Mouse (Mus musculus): Measurements from ENCODE around the gene Metap2. TPM values are rescaled to one million over a fixed set of nuclear protein-coding genes. Genes with fewer than 3 reads are reported as not detected.
A peak's percentile ranks its signal among the peaks of the same experiment; 100 is the strongest.

The Metap2 gene
- polyA plus RNA-seq, 1 experiment from 2014 or later = 201 TPM

DNA sequence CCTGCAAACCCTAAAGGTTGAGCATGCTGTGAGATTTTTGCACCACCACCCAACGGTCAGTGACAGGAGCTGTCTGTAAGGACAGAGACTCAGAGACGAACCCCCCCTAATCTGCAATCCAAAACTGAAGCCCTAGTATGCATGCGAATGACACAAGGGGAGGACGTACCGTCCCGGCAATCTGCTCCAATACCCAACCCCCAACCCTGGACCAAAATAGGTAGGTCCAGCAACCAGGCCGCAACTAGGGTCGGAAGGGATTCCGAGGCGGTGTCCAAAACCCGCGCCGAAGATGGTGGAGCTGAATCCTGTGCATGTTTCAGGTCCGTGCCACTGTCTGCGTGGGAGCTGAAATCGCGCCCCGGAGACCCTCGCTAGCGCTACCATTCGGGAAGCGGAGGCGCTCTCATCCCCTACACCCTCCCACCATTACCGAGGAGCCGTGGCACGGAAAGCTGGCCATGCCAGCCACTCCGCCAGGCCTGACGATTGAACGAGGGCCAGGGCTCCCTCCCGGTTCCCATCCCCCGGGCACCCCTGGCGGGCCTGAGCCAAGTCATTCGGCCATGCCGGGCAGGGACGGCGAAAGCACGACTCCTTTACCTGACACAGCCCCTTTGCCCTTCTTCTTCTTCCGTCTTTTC, 7.8 kb downstream of the Metap2 start:
- peak overlapping the region; percentile 89 for H3K27ac ChIP-seq
- peak overlapping the region; percentile 95 for H3K9ac ChIP-seq
- under 1% methylated on average over 38 of the region's 38 CpGs for WGBS
- H3K4me3 ChIP-seq = peak overlapping the region; percentile 96
- no peaks in the 10 kb centered on the region for H3K27me3 ChIP-seq
- H3K4me2 ChIP-seq (replicated peaks) = peak overlapping the region; percentile 80
- H3K36me3 ChIP-seq = peaks cover 27% of the 10 kb centered on the region
- peaks cover 7% of the 10 kb centered on the region for H3K4me1 ChIP-seq
- ATAC-seq (ENCODE audit: insufficient number of reproducible peaks, insufficient read depth, low FRiP score, low TSS enrichment) = peak; percentile 65
- no peaks in the 10 kb centered on the region for H3K9me3 ChIP-seq

DNA sequence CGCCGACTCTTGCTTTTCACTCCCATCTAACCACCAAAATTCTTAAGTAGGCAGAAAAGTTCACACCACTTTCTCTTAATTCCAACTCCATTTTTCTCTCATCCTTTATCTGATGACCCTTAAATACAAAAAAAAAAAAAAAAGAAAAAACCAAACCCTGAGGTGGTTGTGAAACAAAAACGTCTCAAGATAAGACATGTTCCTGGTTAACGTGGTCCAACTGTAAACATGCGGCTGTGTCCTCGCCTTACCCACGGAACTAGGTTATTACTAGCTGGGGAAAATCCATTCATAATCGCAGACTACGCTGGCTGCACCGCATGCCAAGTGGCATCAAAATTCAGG, 8.3 kb downstream of the Metap2 start:
- Histone ChIP-seq H3K4me1 (peaks cover 7% of the 10 kb centered on the region), H3K27ac (peak overlapping the region; percentile 89; the same call in 1 of the 2 replicates), H3K27me3 (no peaks in the 10 kb centered on the region), H3K4me2 (replicated peaks) (peak overlapping the region; percentile 80), H3K4me3 (peak overlapping the region; percentile 96), H3K36me3 (peaks cover 32% of the 10 kb centered on the region), H3K9me3 (no peaks in the 10 kb centered on the region), H3K9ac (peak overlapping the region; percentile 95)
- 18% methylated on average over 10 of the region's 10 CpGs for WGBS
- ATAC-seq (ENCODE audit: insufficient number of reproducible peaks, insufficient read depth, low FRiP score, low TSS enrichment) = no peak

DNA sequence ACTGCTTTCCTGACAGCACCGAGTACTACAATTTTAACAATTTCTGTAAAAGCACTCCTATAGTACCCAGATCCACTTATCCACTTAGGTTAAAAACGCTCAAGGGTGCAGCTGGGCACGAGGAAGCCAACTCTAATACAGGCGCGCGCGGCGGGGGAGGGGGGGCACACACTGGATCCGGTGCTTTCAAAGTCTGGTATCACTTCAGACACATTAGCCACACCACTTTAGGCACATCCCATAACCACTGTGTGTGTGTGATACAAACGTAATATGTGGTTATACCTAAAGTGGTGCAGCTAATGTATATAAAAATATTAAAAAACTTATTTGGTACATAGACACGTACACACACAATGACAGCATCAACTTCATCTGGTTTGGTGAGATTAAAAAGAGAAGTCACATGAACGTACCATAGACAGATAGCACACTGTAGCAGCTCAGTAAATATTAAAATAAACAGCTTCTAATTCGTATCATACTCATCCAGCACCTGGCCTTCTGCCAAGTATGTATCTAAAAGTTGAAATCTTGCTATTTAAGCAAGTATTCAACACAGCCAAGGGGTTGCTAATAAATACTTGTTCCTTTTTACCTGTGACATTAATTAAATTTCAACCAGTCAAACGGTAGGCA, 10.9 kb downstream of the Metap2 start:
- no peak overlapping the region for H3K4me2 ChIP-seq (replicated peaks)
- H3K4me1 ChIP-seq = peaks cover 7% of the 10 kb centered on the region
- no peaks in the 10 kb centered on the region for H3K27me3 ChIP-seq
- peaks cover 40% of the 10 kb centered on the region for H3K36me3 ChIP-seq
- no peaks in the 10 kb centered on the region for H3K9me3 ChIP-seq
- WGBS = 89% methylated on average over 14 of the region's 14 CpGs
- ATAC-seq (ENCODE audit: insufficient number of reproducible peaks, insufficient read depth, low FRiP score, low TSS enrichment) = no peak
- no peak overlapping the region for H3K27ac ChIP-seq
- H3K4me3 ChIP-seq = no peak overlapping the region
- no peak overlapping the region for H3K9ac ChIP-seq

DNA sequence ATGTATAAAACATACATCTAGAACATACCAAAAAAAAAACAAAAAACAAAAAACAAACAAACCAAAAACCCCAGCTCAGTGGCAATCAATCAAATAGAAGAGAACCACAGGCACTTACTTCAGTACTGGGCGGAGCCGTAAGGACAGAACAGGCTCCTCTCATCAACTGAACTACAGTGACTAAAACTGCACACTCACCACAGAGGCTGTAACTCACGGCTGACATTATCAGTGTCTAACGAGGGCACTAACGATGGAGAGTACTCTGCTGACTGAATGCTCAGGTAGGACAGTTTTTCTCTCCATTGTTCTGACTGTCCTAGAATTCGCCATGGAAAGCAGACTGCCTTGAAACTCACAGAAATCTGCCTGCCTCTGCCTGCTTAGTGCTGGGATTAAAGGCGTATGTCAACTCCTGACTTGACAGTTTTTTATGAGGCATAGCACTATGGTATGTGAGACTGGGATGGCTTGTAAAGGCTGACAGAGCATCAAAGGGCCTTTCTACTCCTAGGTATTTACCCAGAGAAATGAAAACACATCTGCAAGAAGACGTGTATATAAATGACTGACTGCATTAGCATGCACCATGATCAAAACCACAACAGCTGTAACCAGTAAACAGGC, 14.0 kb downstream of the Metap2 start:
- Histone ChIP-seq H3K27ac (no peak overlapping the region), H3K4me2 (replicated peaks) (no peak overlapping the region), H3K9me3 (no peaks in the 10 kb centered on the region), H3K27me3 (no peaks in the 10 kb centered on the region), H3K4me3 (no peak overlapping the region), H3K4me1 (peaks cover under 1% of the 10 kb centered on the region), H3K9ac (no peak overlapping the region), H3K36me3 (peaks cover 55% of the 10 kb centered on the region)
- ATAC-seq (ENCODE audit: insufficient number of reproducible peaks, insufficient read depth, low FRiP score, low TSS enrichment) = no peak
- 86% methylated on average over 8 of the region's 8 CpGs for WGBS

DNA sequence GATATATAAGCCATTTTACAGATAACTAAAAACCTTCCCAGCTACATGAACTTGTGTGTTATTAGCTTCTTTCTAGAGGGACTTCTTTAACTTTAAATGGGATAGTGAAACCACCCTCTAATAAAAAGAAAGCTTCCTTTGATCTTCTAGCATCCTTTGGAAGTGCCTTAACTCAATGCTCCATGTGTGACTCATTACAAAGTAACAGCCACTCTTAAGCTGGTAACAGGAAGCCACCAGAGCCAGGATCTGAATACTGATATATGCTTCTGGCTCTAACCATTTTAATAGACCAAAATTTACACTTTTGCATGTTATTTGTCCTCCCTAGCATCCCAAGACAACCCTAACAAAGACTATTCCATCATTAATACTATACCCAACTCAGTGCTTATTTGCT, 15.0 kb downstream of the Metap2 start:
- H3K9me3 ChIP-seq = no peaks in the 10 kb centered on the region
- no peak overlapping the region for H3K4me3 ChIP-seq
- H3K27me3 ChIP-seq = no peaks in the 10 kb centered on the region
- H3K36me3 ChIP-seq = peaks cover 54% of the 10 kb centered on the region
- no peak for ATAC-seq (ENCODE audit: insufficient number of reproducible peaks, insufficient read depth, low FRiP score, low TSS enrichment)
- H3K9ac ChIP-seq = no peak overlapping the region
- no peak overlapping the region for H3K27ac ChIP-seq
- no peaks in the 10 kb centered on the region for H3K4me1 ChIP-seq
- H3K4me2 ChIP-seq (replicated peaks) = no peak overlapping the region

DNA sequence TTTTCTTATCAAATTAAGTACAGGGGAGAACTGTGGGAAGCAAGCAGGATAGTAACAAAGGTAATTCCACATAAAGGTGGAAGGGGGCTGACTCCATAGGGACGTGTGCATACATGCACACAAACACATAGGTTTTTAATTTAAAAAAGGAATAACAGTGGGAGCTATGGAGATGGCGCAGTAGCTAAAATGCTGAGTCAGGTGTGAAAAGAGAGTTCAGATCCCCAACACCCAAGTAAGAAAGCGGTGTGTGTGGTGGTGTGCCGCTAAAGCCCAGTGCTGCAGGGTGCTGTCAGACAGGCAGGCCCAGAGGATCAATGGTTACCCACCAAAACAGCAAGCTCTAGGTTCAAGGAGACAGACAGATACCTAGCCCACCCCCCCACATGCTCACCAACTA, 18.2 kb downstream of the Metap2 start:
- Histone ChIP-seq H3K4me3 (no peak overlapping the region), H3K27me3 (no peaks in the 10 kb centered on the region), H3K4me1 (no peaks in the 10 kb centered on the region), H3K9ac (no peak overlapping the region), H3K27ac (no peak overlapping the region), H3K9me3 (no peaks in the 10 kb centered on the region), H3K36me3 (peaks cover 41% of the 10 kb centered on the region), H3K4me2 (replicated peaks) (no peak overlapping the region)
- WGBS = 92% methylated on average over 4 of the region's 4 CpGs
- ATAC-seq (ENCODE audit: insufficient number of reproducible peaks, insufficient read depth, low FRiP score, low TSS enrichment) = no peak

DNA sequence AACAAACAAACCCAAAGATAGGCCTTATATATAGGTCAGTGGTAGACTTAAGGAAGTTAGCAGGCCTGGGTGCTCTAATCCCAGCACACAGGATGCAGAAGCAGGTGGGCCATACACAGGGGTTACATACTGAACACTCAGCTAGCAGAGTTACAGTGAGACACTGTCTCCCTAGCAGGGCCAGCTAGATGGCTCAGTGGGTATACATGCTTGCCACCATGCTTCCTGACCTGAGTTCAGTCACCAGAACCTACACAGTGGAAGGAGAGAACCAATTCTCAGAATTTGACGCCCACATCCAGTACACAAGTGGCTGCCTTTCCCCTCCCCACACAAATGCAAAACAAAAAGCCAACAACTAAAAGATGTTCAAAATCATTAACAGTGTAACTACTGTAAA, 20.1 kb downstream of the Metap2 start:
- Histone ChIP-seq H3K9me3 (no peaks in the 10 kb centered on the region), H3K4me3 (no peak overlapping the region), H3K4me1 (no peaks in the 10 kb centered on the region), H3K27ac (no peak overlapping the region), H3K4me2 (replicated peaks) (no peak overlapping the region), H3K36me3 (peaks cover 33% of the 10 kb centered on the region), H3K27me3 (no peaks in the 10 kb centered on the region), H3K9ac (no peak overlapping the region)
- no peak for ATAC-seq (ENCODE audit: insufficient number of reproducible peaks, insufficient read depth, low FRiP score, low TSS enrichment)
- 86% methylated on average over 1 of the region's 1 CpGs for WGBS

DNA sequence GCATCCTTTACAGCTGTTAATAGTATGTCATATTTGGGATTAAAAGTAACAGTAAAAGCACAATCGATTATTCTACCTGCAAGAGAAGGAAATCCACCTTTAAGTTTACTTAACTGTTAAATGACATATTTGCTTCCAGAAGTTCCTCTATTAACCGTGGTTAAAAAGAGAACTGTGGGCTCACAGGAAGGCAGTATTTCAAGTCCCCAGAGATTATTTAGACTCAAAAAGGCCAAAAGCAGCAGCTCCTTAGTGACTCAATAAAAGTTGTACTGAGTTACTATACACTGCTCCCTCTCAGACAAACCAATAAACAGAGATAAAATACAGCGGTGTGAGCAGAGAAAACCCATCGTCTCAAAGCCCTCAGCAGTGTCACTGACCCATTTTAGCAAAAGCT, 28.0 kb downstream of the Metap2 start:
- no peak overlapping the region for H3K27ac ChIP-seq
- no peaks in the 10 kb centered on the region for H3K4me1 ChIP-seq
- H3K4me3 ChIP-seq = no peak overlapping the region
- H3K4me2 ChIP-seq (replicated peaks) = no peak overlapping the region
- no peaks in the 10 kb centered on the region for H3K27me3 ChIP-seq
- 86% methylated on average over 4 of the region's 4 CpGs for WGBS
- H3K36me3 ChIP-seq = peaks cover 61% of the 10 kb centered on the region
- no peak for ATAC-seq (ENCODE audit: insufficient number of reproducible peaks, insufficient read depth, low FRiP score, low TSS enrichment)
- no peak overlapping the region for H3K9ac ChIP-seq
- no peaks in the 10 kb centered on the region for H3K9me3 ChIP-seq

DNA sequence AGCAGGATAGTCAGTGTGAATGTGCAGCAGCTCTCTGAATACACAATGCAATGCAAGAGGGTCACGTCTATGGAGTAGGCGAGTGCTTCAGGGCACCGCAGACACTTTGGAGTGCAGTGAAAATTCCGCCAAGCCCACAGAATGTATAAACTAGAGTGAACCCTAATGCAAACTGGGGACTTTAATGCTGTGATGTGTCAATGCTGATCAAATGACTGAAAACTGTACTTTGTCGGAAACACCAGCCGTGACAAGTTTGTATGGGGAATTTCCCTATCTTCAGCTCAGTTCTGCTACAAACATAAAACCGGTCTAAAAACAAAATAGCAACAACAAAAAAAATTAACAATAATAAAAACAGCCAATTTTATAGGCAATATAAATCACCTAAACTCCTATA, 28.5 kb downstream of the Metap2 start:
- Histone ChIP-seq H3K4me1 (no peaks in the 10 kb centered on the region), H3K9ac (no peak overlapping the region), H3K4me2 (replicated peaks) (no peak overlapping the region), H3K9me3 (no peaks in the 10 kb centered on the region), H3K27ac (no peak overlapping the region), H3K4me3 (no peak overlapping the region), H3K27me3 (no peaks in the 10 kb centered on the region), H3K36me3 (peaks cover 61% of the 10 kb centered on the region)
- WGBS = 92% methylated on average over 7 of the region's 7 CpGs
- no peak for ATAC-seq (ENCODE audit: insufficient number of reproducible peaks, insufficient read depth, low FRiP score, low TSS enrichment)

DNA sequence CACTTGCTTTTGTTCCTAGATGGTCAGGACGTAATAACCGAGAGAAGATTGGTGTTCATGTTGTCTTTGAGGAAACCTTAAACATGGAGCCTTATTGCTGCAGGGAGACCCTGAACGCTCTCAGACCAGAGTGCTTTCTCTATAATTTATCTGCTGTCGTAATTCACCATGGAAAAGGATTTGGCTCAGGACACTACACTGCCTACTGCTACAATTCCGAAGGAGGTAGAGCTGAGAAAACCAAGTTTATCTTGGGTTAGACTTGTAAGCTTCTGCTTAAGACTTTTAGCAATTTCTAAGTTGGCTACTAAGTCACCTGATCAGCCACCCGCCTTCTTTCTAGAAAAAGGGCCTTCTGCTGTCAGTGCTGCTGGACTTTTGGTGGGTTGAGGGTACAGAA, 40.8 kb downstream of the Metap2 start:
- ATAC-seq (ENCODE audit: insufficient number of reproducible peaks, insufficient read depth, low FRiP score, low TSS enrichment) = no peak
- H3K9me3 ChIP-seq = no peaks in the 10 kb centered on the region
- H3K36me3 ChIP-seq = peaks cover 14% of the 10 kb centered on the region
- no peak overlapping the region for H3K9ac ChIP-seq
- 94% methylated on average over 6 of the region's 6 CpGs for WGBS
- no peak overlapping the region for H3K4me3 ChIP-seq
- no peaks in the 10 kb centered on the region for H3K27me3 ChIP-seq
- no peaks in the 10 kb centered on the region for H3K4me1 ChIP-seq
- no peak overlapping the region for H3K27ac ChIP-seq
- no peak overlapping the region for H3K4me2 ChIP-seq (replicated peaks)

DNA sequence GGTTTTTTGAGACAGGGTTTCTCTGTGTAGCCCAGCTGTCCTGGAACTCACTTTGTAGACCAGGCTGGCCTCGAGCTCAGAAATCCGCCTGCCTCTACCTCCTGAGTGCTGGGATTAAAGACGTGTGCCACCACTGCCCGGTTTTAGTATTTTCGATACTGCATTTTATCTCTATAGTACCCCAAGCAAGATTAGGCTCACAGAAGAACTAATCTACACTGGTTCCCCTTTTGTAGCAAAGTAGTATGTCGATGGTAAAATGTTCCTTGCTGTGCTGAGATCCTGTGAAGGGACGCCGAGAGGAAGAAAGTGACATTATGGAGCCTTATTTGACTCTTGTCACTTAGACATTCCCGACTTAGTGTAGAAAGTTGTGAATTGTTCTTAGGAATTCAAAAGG, 41.8 kb downstream of the Metap2 start:
- Histone ChIP-seq H3K36me3 (peaks cover 6% of the 10 kb centered on the region), H3K9ac (no peak overlapping the region), H3K4me3 (no peak overlapping the region), H3K9me3 (no peaks in the 10 kb centered on the region), H3K27ac (no peak overlapping the region), H3K4me2 (replicated peaks) (no peak overlapping the region), H3K27me3 (no peaks in the 10 kb centered on the region), H3K4me1 (no peaks in the 10 kb centered on the region)
- WGBS = 92% methylated on average over 9 of the region's 9 CpGs
- ATAC-seq (ENCODE audit: insufficient number of reproducible peaks, insufficient read depth, low FRiP score, low TSS enrichment) = no peak

DNA sequence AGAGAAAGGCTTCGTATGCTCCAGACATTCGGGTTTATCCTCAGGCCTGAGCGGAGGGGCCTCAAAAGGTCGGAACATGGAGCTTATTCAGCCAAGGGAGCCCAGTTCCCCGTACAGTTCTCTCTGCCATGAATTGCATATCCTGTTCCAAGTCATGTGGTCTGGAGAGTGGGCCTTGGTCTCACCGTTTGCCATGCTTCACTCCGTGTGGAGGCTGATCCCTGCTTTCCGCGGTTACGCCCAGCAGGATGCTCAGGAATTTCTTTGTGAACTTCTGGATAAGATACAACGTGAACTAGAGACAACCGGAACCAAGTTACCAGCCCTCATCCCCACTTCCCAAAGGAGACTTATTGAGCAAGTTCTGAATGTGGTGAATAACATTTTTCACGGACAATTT, 50.2 kb downstream of the Metap2 start:
- no peak overlapping the region for H3K9ac ChIP-seq
- H3K27me3 ChIP-seq = no peaks in the 10 kb centered on the region
- no peaks in the 10 kb centered on the region; the same call in 1 of the 2 replicates for H3K9me3 ChIP-seq
- peaks cover 5% of the 10 kb centered on the region; the same call in 1 of the 2 replicates for H3K36me3 ChIP-seq
- H3K4me1 ChIP-seq = no peaks in the 10 kb centered on the region
- no peak overlapping the region for H3K4me3 ChIP-seq
- no peak overlapping the region for H3K4me2 ChIP-seq (replicated peaks)
- ATAC-seq (ENCODE audit: insufficient number of reproducible peaks, insufficient read depth, low FRiP score, low TSS enrichment) = no peak
- H3K27ac ChIP-seq = no peak overlapping the region
- 93% methylated on average over 13 of the region's 13 CpGs for WGBS
